Comparison of ENCODE assay signal across 8 mouse cellular contexts in genomic region chr9:21131059-21131956, GRCm38 (mm10). TPM values are rescaled to one million over a fixed set of nuclear protein-coding genes. Genes with fewer than 3 reads are reported as not detected.
DNase-seq lines count a peak whose midpoint lies in the region; ATAC-seq and TF ChIP-seq lines count a peak whose summit lies in the region.

TSS of gene Tyk2 (minus strand) at chr9:21131243.

- peak; percentile 83 for DNase-seq in c-Kit-positive CD71-positive TER-119-positive erythroid progenitor cells, embryonic 14.5 days (ENCODE audit: low spot score)
- DNase-seq in heart, postnatal 0 days (ENCODE audit: low spot score) = peak; percentile 95
- peak; percentile 91 to 95 for DNase-seq in kidney, postnatal 4 days

- H3K9ac ChIP-seq in forebrain, embryonic 12.5 days = peak within 1 kb of the TSS; percentile 59
- peak within 1 kb of the TSS; percentile 56 for H3K9ac ChIP-seq in heart, postnatal 0 days (replicated peaks; ENCODE audit: low read depth, low read length)
- H3K9ac ChIP-seq in liver, embryonic 16.5 days (ENCODE audit: low read depth, low read length) = peak within 1 kb of the TSS; percentile 70
- peak within 1 kb of the TSS; percentile 79 for H3K9ac ChIP-seq in neural tube, embryonic 13.5 days

- ATAC-seq in forebrain, embryonic 12.5 days (ENCODE audit: low FRiP score) = peak; percentile 98
- ATAC-seq in heart, postnatal 0 days (ENCODE audit: insufficient read depth, low read depth) = peak; percentile 91
- ATAC-seq in liver, embryonic 16.5 days (ENCODE audit: low read depth) = peak; percentile 95
- peak; percentile 98 for ATAC-seq in neural tube, embryonic 13.5 days (ENCODE audit: low read depth)

- 7% methylated on average over 37 of the region's 37 CpGs for WGBS in forebrain, embryonic 12.5 days
- WGBS in heart, postnatal 0 days = 6% methylated on average over 37 of the region's 37 CpGs
- WGBS in liver, embryonic 16.5 days (ENCODE audit: insufficient replicate concordance) = 7% methylated on average over 37 of the region's 37 CpGs
- WGBS in neural tube, embryonic 13.5 days = 7% methylated on average over 37 of the region's 37 CpGs

- peak; percentile 54; the same call in 1 of the 2 replicates for TF ChIP-seq POLR2A in testis, adult 2 months (IDR thresholded peaks at IDR 0.05; ENCODE audit: control insufficient read depth, low read depth, low read length)

- no peaks in the 10 kb centered on the region for H3K27me3 ChIP-seq in E14TG2a.4 (ENCODE audit: insufficient read depth, low read length)
- H3K27me3 ChIP-seq in forebrain, embryonic 12.5 days = no peaks in the 10 kb centered on the region
- H3K27me3 ChIP-seq in heart, postnatal 0 days (ENCODE audit: control insufficient read depth, insufficient read depth, low read length) = no peaks in the 10 kb centered on the region
- no peaks in the 10 kb centered on the region for H3K27me3 ChIP-seq in liver, embryonic 16.5 days (ENCODE audit: control insufficient read depth, insufficient read depth, low read depth, low read length)
- H3K27me3 ChIP-seq in neural tube, embryonic 13.5 days = no peaks in the 10 kb centered on the region
- H3K27me3 ChIP-seq in testis, adult 2 months (ENCODE audit: control insufficient read depth, insufficient read depth, low read length) = no peaks in the 10 kb centered on the region

- no peak for TF ChIP-seq EP300 in heart, postnatal 0 days (IDR thresholded peaks at IDR 0.05; ENCODE audit: low read depth)

- TF ChIP-seq CTCF in E14TG2a.4 (conservative IDR thresholded peaks at IDR 0.05; ENCODE audit: low read length) = no peak
- no peak for TF ChIP-seq CTCF in heart, postnatal 0 days (IDR thresholded peaks at IDR 0.05; ENCODE audit: low read depth)
- TF ChIP-seq CTCF in testis, adult 2 months (IDR thresholded peaks at IDR 0.05; ENCODE audit: control insufficient read depth, insufficient read depth, insufficient replicate concordance, low read depth, low read length) = no peak

- peaks cover 31% of the 10 kb centered on the region for H3K36me3 ChIP-seq in E14TG2a.4 (ENCODE audit: insufficient read depth, low read length)
- peaks cover 8% of the 10 kb centered on the region; the same call in 1 of the 2 replicates for H3K36me3 ChIP-seq in forebrain, embryonic 12.5 days (replicated peaks)
- peaks cover 16% of the 10 kb centered on the region for H3K36me3 ChIP-seq in heart, postnatal 0 days (replicated peaks; ENCODE audit: control insufficient read depth, insufficient read depth, low read length)
- H3K36me3 ChIP-seq in liver, embryonic 16.5 days (ENCODE audit: control insufficient read depth, insufficient read depth) = peaks cover 4% of the 10 kb centered on the region; the same call in 1 of the 2 replicates
- H3K36me3 ChIP-seq in neural tube, embryonic 13.5 days = peaks cover 20% of the 10 kb centered on the region
- H3K36me3 ChIP-seq in testis, adult 2 months (ENCODE audit: control insufficient read depth, insufficient read depth, low read length) = no peaks in the 10 kb centered on the region

- no peaks in the 10 kb centered on the region for H3K9me3 ChIP-seq in E14TG2a.4 (ENCODE audit: low read length)
- no peaks in the 10 kb centered on the region for H3K9me3 ChIP-seq in forebrain, embryonic 12.5 days
- H3K9me3 ChIP-seq in heart, postnatal 0 days (replicated peaks; ENCODE audit: control insufficient read depth, low read length) = no peaks in the 10 kb centered on the region
- H3K9me3 ChIP-seq in liver, embryonic 16.5 days (replicated peaks; ENCODE audit: control insufficient read depth, low read length) = no peaks in the 10 kb centered on the region
- no peaks in the 10 kb centered on the region for H3K9me3 ChIP-seq in neural tube, embryonic 13.5 days

- H3K4me2 ChIP-seq in forebrain, embryonic 12.5 days = peak within 1 kb of the TSS; percentile 70
- peak within 1 kb of the TSS; percentile 74 for H3K4me2 ChIP-seq in heart, postnatal 0 days (ENCODE audit: low read depth, low read length)
- H3K4me2 ChIP-seq in liver, embryonic 16.5 days (ENCODE audit: low read depth, low read length) = peak within 1 kb of the TSS; percentile 81
- H3K4me2 ChIP-seq in neural tube, embryonic 13.5 days = peak within 1 kb of the TSS; percentile 76

- peaks cover 50% of the 10 kb centered on the region for H3K4me1 ChIP-seq in E14TG2a.4 (replicated peaks; ENCODE audit: low read depth, low read length)
- peaks cover 7% of the 10 kb centered on the region for H3K4me1 ChIP-seq in forebrain, embryonic 12.5 days
- H3K4me1 ChIP-seq in heart, postnatal 0 days (ENCODE audit: control insufficient read depth, insufficient read depth) = peaks cover 17% of the 10 kb centered on the region; the same call in 1 of the 2 replicates
- peaks cover 14% of the 10 kb centered on the region for H3K4me1 ChIP-seq in liver, embryonic 16.5 days (ENCODE audit: control insufficient read depth, low read depth, low read length)
- peaks cover 7% of the 10 kb centered on the region for H3K4me1 ChIP-seq in neural tube, embryonic 13.5 days (replicated peaks)
- H3K4me1 ChIP-seq in testis, adult 2 months (ENCODE audit: control insufficient read depth, insufficient read depth, low read length) = peaks cover 2% of the 10 kb centered on the region; the same call in 1 of the 2 replicates

- H3K27ac ChIP-seq in forebrain, embryonic 12.5 days = peak within 1 kb of the TSS; percentile 63; the same call in 1 of the 2 replicates
- H3K27ac ChIP-seq in heart, postnatal 0 days (ENCODE audit: low read depth) = peak within 1 kb of the TSS; percentile 66
- H3K27ac ChIP-seq in liver, embryonic 16.5 days (ENCODE audit: low read length) = 0 out of 2 replicates have a peak within 1 kb of the TSS, but pooled peaks have one; percentile 31
- H3K27ac ChIP-seq in neural tube, embryonic 13.5 days (replicated peaks) = peak within 1 kb of the TSS; percentile 67
- peak within 1 kb of the TSS; percentile 73 for H3K27ac ChIP-seq in testis, adult 2 months (ENCODE audit: control insufficient read depth, insufficient read depth, low read depth, low read length)

- peak within 1 kb of the TSS; percentile 88 for H3K4me3 ChIP-seq in E14TG2a.4 (replicated peaks; ENCODE audit: low read length)
- peak within 1 kb of the TSS; percentile 51 for H3K4me3 ChIP-seq in forebrain, embryonic 12.5 days (replicated peaks)
- peak within 1 kb of the TSS; percentile 80 for H3K4me3 ChIP-seq in heart, postnatal 0 days (ENCODE audit: low read depth, low read length)
- peak within 1 kb of the TSS; percentile 76 for H3K4me3 ChIP-seq in liver, embryonic 16.5 days (ENCODE audit: low read depth, low read length)
- H3K4me3 ChIP-seq in neural tube, embryonic 13.5 days = peak within 1 kb of the TSS; percentile 66
- peak within 1 kb of the TSS; percentile 89 for H3K4me3 ChIP-seq in testis, adult 2 months (ENCODE audit: control insufficient read depth, low read depth, low read length)

RNA-seq across cellular contexts. Expression of gene Tyk2, which starts in this region (rescaled TPM):
- 12.8 TPM in 2 replicates for polyA plus RNA-seq in forebrain, embryonic 12.5 days (2016; fragmentation: Nextera tagmentation; extraction: Ambion mirVana)
- total RNA-seq in heart, postnatal 0 days (2014; rRNA removed; ENCODE audit: low replicate concordance) = 16.7 and 17.9 TPM in 2 replicates
- polyA plus RNA-seq in heart, postnatal 0 days (2015; fragmentation: Nextera tagmentation; extraction: Ambion mirVana) = 7.7 and 8.3 TPM in 2 replicates
- polyA plus RNA-seq in liver, embryonic 16.5 days (2015; fragmentation: Nextera tagmentation; extraction: Ambion mirVana) = 8.0 and 8.9 TPM in 2 replicates
- polyA plus RNA-seq in neural tube, embryonic 13.5 days (2015; fragmentation: Nextera tagmentation; extraction: Ambion mirVana) = 11.7 TPM in 2 replicates
- polyA plus RNA-seq in testis, adult 2 months (2012; rRNA removed) = 11.4 and 12.5 TPM in 2 replicates

Comparison
In these comparisons a context has a peak if more than half of its experiments do, and no peak if none do; other contexts are left out.
1. Peak in every context shown above with its lines: DNase-seq, ATAC-seq, H3K4me3 ChIP-seq and H3K27ac ChIP-seq.